Mouse (Mus musculus): ENCODE measurements around the gene Gpr176. TPM values are rescaled to one million over a fixed set of nuclear protein-coding genes. Genes with fewer than 3 reads are reported as not detected.

The Gpr176 gene
- polyA plus RNA-seq, 2 experiments, result 0.28 to 0.36 TPM

GRCm38 (mm10) chr2:118412821-118413220, 39.6 kb upstream of the Gpr176 start:
- no peak overlapping the region for H3K27ac ChIP-seq (replicated peaks; ENCODE audit: low read depth, low read length)
- no peak overlapping the region for H3K4me3 ChIP-seq (replicated peaks; ENCODE audit: low read length)
- H3K4me1 ChIP-seq (ENCODE audit: control insufficient read depth, insufficient read depth, low read length), result no peaks in the 10 kb centered on the region
- H3K27me3 ChIP-seq (ENCODE audit: control insufficient read depth, insufficient read depth, low read length), result no peaks in the 10 kb centered on the region
- no peaks in the 10 kb centered on the region for H3K9me3 ChIP-seq (ENCODE audit: control insufficient read depth, low read length)
- H3K4me2 ChIP-seq (replicated peaks; ENCODE audit: low read depth, low read length, severe bottlenecking), result no peak overlapping the region
- H3K9ac ChIP-seq (ENCODE audit: low read depth, low read length, severe bottlenecking), result no peak overlapping the region
- ATAC-seq (ENCODE audit: low FRiP score, low read depth), result no peak
- no peak for DNase-seq (ENCODE audit: low spot score)
- peaks cover 54% of the 10 kb centered on the region for H3K36me3 ChIP-seq (ENCODE audit: control insufficient read depth, insufficient read depth, low read length)
- TF ChIP-seq POLR2A (IDR thresholded peaks at IDR 0.05; ENCODE audit: borderline replicate concordance, extremely low read depth, insufficient read depth, insufficient read length), result no peak
- 95% methylated on average over 11 of the region's 11 CpGs for WGBS

DNA sequence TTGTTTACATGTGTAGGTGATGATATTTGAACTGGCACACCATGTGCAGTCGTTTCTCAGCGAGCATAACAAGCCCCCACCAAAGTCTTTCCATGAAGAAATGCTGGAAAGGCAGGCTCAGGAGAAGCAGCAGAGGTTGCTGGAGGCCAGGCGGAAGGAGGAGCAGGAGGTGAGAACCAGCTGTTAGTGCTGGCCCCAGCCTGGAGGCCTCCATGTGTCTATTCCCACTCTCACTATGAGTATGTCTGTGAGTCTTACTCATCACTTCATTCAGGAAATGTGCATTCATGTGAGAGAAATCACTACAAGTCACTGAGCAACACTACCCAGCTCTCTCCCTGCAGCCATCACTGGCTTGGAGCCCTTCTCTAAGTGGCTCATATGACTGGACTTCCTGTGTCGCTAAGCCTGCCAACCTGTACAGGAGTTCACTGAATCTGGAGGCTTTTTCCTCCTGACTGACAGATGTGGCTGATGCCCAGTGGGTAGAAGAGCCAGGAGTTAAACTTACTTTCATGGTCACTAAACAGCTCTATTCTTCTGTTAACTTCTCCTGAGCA, 35.2 kb upstream of the Gpr176 start:
- Histone ChIP-seq H3K4me2 (replicated peaks; ENCODE audit: low read depth, low read length, severe bottlenecking) (no peak overlapping the region), H3K4me1 (ENCODE audit: control insufficient read depth, insufficient read depth, low read length) (no peaks in the 10 kb centered on the region), H3K27me3 (ENCODE audit: control insufficient read depth, insufficient read depth, low read length) (no peaks in the 10 kb centered on the region), H3K27ac (replicated peaks; ENCODE audit: low read depth, low read length) (no peak overlapping the region), H3K9ac (ENCODE audit: low read depth, low read length, severe bottlenecking) (no peak overlapping the region), H3K4me3 (replicated peaks; ENCODE audit: low read length) (no peak overlapping the region), H3K9me3 (ENCODE audit: control insufficient read depth, low read length) (no peaks in the 10 kb centered on the region), H3K36me3 (ENCODE audit: control insufficient read depth, insufficient read depth, low read length) (peaks cover 43% of the 10 kb centered on the region)
- TF ChIP-seq POLR2A (IDR thresholded peaks at IDR 0.05; ENCODE audit: borderline replicate concordance, extremely low read depth, insufficient read depth, insufficient read length), result no peak
- no peak for DNase-seq (ENCODE audit: low spot score)
- WGBS, result 85% methylated on average over 4 of the region's 4 CpGs
- ATAC-seq (ENCODE audit: low FRiP score, low read depth), result no peak

DNA sequence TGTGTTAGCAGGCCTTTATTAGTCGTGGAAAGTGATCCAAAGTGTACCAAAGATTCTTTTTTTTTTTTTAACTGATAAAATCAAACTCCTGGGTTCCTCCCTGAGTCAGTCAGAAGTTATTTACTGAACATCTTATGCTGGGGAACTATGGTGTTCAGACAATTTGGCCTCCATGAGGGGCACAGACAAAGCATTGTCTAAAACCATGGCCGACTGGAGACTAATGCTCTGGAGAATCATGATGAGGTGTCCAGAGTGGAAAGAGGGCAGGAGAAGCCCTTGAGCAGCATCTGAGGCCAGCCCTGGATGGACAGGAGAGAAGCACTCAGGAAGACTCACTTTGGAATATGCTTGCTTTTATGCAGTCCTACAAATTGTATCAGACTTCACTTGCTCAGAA, 33.6 kb upstream of the Gpr176 start:
- H3K9ac ChIP-seq (ENCODE audit: low read depth, low read length, severe bottlenecking), result no peak overlapping the region
- ATAC-seq (ENCODE audit: low FRiP score, low read depth) (no peak), DNase-seq (ENCODE audit: low spot score) (no peak)
- H3K27me3 ChIP-seq (ENCODE audit: control insufficient read depth, insufficient read depth, low read length), result no peaks in the 10 kb centered on the region
- no peaks in the 10 kb centered on the region for H3K9me3 ChIP-seq (ENCODE audit: control insufficient read depth, low read length)
- no peak for TF ChIP-seq POLR2A (IDR thresholded peaks at IDR 0.05; ENCODE audit: borderline replicate concordance, extremely low read depth, insufficient read depth, insufficient read length)
- H3K4me1 ChIP-seq (ENCODE audit: control insufficient read depth, insufficient read depth, low read length), result no peaks in the 10 kb centered on the region
- no peak overlapping the region for H3K4me2 ChIP-seq (replicated peaks; ENCODE audit: low read depth, low read length, severe bottlenecking)
- H3K4me3 ChIP-seq (replicated peaks; ENCODE audit: low read length), result no peak overlapping the region
- H3K36me3 ChIP-seq (ENCODE audit: control insufficient read depth, insufficient read depth, low read length), result peaks cover 28% of the 10 kb centered on the region
- H3K27ac ChIP-seq (replicated peaks; ENCODE audit: low read depth, low read length), result no peak overlapping the region
- WGBS, result 63% methylated on average over 2 of the region's 2 CpGs

- Histone ChIP-seq H3K9me3 (ENCODE audit: control insufficient read depth, low read length) (no peaks in the 10 kb centered on the region), H3K36me3 (ENCODE audit: control insufficient read depth, insufficient read depth, low read length) (peaks cover 18% of the 10 kb centered on the region; the same call in 1 of the 2 replicates), H3K27me3 (ENCODE audit: control insufficient read depth, insufficient read depth, low read length) (no peaks in the 10 kb centered on the region), H3K27ac (replicated peaks; ENCODE audit: low read depth, low read length) (no peak overlapping the region), H3K9ac (ENCODE audit: low read depth, low read length, severe bottlenecking) (no peak overlapping the region), H3K4me2 (replicated peaks; ENCODE audit: low read depth, low read length, severe bottlenecking) (no peak overlapping the region), H3K4me1 (ENCODE audit: control insufficient read depth, insufficient read depth, low read length) (no peaks in the 10 kb centered on the region), H3K4me3 (replicated peaks; ENCODE audit: low read length) (no peak overlapping the region)
- no peak for TF ChIP-seq POLR2A (IDR thresholded peaks at IDR 0.05; ENCODE audit: borderline replicate concordance, extremely low read depth, insufficient read depth, insufficient read length)
- ATAC-seq (ENCODE audit: low FRiP score, low read depth) (no peak), DNase-seq (ENCODE audit: low spot score) (no peak)
- WGBS, result 90% methylated on average over 4 of the region's 4 CpGs
Observed at GRCm38 (mm10) chr2:118405568-118405967, 32.3 kb upstream of the Gpr176 start.

DNA sequence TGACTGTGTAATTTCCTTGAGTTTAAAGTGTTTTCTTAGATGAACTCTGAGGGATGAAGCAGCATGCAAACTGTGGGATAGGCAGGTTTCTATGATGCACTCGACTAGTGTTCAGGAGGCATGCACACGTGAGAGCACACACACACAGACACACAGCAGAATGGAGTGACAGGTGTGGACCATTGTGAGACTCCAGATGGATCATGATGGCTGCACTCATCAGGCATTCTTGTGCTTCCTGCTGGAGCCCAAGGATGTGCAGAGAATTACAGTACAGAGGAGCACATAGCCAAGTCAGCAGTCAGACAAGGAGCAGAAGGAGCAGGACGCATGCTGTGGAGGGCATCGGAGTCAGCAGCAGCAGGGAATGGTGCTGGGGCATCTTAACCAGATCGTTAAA, 31.1 kb upstream of the Gpr176 start:
- no peaks in the 10 kb centered on the region for H3K27me3 ChIP-seq (ENCODE audit: control insufficient read depth, insufficient read depth, low read length)
- ATAC-seq (ENCODE audit: low FRiP score, low read depth) (no peak), DNase-seq (ENCODE audit: low spot score) (no peak)
- H3K4me2 ChIP-seq (replicated peaks; ENCODE audit: low read depth, low read length, severe bottlenecking), result no peak overlapping the region
- no peak for TF ChIP-seq POLR2A (IDR thresholded peaks at IDR 0.05; ENCODE audit: borderline replicate concordance, extremely low read depth, insufficient read depth, insufficient read length)
- H3K27ac ChIP-seq (replicated peaks; ENCODE audit: low read depth, low read length), result no peak overlapping the region
- no peaks in the 10 kb centered on the region for H3K4me1 ChIP-seq (ENCODE audit: control insufficient read depth, insufficient read depth, low read length)
- no peak overlapping the region for H3K4me3 ChIP-seq (replicated peaks; ENCODE audit: low read length)
- no peaks in the 10 kb centered on the region for H3K9me3 ChIP-seq (ENCODE audit: control insufficient read depth, low read length)
- H3K36me3 ChIP-seq (ENCODE audit: control insufficient read depth, insufficient read depth, low read length), result peaks cover 12% of the 10 kb centered on the region; the same call in 1 of the 2 replicates
- H3K9ac ChIP-seq (ENCODE audit: low read depth, low read length, severe bottlenecking), result no peak overlapping the region
- WGBS, result 69% methylated on average over 5 of the region's 5 CpGs
